ENCODE assay signal across 15 mouse cellular contexts in the genomic region with DNA sequence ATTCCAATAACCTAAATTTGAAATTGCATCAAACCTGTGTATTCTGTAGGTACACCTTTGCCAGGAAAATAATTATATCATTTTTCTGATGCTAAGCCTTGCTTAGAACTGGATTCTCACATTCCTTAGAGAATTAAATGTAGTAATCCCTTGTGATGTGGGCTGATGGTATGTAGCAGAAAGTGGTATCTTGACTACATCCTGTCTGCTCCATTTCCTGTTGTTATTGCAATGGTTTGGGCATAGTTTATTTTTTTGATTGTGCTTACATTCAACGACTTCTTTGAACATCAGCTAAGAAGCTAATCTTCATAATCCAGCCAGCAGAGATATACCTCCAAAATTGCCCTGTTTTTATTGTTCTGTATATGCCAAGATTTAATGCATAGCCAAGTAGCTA.
"Had no signal": no experiment of that assay in that cellular context is flagged by ENCODE, and none has a peak within 500 bp of the region (broad histone marks: within the 10 kb centered on the region; RNA-seq: fewer than 3 reads in every experiment).

No protein-coding gene starts in this region.

- DNase-seq: liver, postnatal 0 days; lung, adult 2 months; lung, postnatal 14 days; lung, postnatal 36 days; retina, postnatal 1 day; right cerebral cortex, adult 18-20 months; right cerebral cortex, postnatal 25 days; right cerebral cortex, postnatal 4 days; spleen, adult 18-20 months; thymus, adult 18-20 months; thymus, postnatal 14 days; thymus, postnatal 36 days had no signal

- ATAC-seq: liver, postnatal 0 days; lung, postnatal 0 days; midbrain, embryonic 13.5 days; midbrain, embryonic 15.5 days had no signal
